Mouse (Mus musculus) erythroblast, adult 5-6 weeks (primary cell): ENCODE measurements around the gene Dxo. TPM values are rescaled to one million over a fixed set of nuclear protein-coding genes. Genes with fewer than 3 reads are reported as not detected.
A peak's percentile ranks its signal among the peaks of the same experiment; 100 is the strongest.
"Not testable (repeated sequence)": the region's sequence is repeated elsewhere in the genome, so short reads cannot be mapped to it uniquely, and the experiment has no call there.

ENCODE experiments used
- ATAC-seq: replicated peaks from 2 replicates; pipeline ENCODE4 v1.8.0; 2016; ENCODE audit warnings: moderate number of reproducible peaks, mild to moderate bottlenecking, moderate TSS enrichment, inconsistent platforms; ENCODE audit not compliant: poor library complexity, low FRiP score, severe bottlenecking
- total RNA-seq, 2 experiments: library from RNA; stranded (forward) in 1 of 2; stranded (reverse) in 1 of 2; fragments of 150-400 nt in 1 of 2; fragments of 200-764, 138-1000 nt in 1 of 2; gene quantifications; 2 replicates each; pipeline versions ENCODE4 v1.2.3 to v1.2.4; 2015 to 2017; ENCODE audit warnings: low replicate concordance in 2 of 2

The Dxo gene
- total RNA-seq, 2 experiments from 2014 or later: 3.5 to 6.9 TPM

DNA sequence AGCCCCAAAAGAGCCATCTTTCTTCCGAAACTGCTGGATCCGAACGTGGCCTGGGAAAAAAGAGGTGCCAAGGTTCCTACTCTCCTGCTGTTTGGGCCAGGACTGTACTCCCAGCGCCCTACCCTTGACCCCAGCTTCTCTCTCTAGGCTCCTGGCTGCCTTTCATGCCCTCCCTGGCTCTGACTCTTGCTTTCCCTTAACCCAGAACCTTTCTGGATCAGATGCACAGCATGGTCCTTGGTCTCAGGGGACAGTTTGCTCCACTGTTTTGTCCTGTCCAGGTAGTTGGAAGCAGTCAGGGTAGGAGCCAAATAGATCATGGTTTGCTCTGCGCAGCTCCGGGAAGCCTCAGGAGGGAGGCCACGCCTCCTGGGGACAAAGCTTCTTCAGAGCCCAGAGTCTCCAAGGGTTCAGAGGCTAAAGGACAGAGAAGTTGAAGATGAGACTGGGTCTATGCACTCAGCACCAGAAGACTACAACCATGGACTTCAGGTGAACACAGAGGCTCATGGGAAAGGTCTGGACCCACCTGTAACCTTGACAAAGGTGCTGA is 21.9 kb upstream of the Dxo start:
- no peak for ATAC-seq

DNA sequence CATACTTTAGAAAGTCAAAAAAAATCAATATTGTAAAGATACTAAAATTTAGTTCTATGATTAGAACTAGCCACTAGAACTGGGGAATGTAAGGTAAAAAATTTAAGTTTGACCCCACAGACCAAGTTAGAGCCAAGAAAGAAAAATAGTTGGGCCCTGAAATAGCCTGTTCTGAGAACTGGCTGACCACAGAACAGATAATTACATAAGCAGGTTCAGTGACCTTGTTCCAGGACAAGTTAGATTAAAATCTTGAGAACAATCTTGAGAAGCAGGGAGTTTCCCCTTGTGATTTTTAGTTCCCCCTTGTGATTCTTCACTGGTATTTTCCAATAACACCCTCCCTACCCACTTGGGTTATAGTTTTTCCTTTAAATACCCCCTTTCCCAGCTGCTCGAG is 6.0 kb upstream of the Dxo start:
- ATAC-seq: not testable (repeated sequence)

DNA sequence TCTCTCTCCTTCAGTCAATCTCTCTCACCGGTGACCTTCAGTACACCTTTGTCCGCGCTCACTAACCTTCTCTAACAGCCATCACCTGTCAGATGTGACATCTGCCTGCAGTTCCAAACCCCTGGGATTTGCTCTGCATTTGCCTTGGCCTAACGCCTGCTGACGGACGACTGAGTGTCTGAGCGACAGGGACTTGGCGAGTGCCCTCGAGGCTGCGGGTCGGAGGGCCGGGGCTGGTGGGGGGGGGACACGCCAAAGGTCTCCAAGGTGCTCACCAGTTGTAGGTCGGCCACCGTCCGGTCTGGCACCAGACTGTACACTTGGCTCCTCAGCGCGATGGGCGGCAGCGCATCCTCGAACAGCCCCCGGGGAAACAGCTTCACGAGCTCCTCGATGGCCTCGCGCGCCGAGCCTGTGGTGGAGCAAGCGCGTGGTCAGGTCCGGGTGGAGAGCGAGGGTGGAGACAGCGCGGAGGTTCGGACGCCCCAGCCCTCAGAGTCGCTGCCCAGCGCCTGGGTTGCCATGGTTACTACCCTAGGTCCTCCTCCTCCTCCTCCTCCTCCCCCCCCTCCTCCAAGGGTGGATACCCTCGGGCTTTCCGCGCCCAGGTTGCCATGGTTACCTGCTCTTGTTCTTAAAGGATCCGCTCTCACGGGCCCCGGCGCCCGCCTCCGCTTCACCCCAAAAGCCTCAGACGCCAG is 514 bp upstream of the Dxo start:
- peak; percentile 78 for ATAC-seq

DNA sequence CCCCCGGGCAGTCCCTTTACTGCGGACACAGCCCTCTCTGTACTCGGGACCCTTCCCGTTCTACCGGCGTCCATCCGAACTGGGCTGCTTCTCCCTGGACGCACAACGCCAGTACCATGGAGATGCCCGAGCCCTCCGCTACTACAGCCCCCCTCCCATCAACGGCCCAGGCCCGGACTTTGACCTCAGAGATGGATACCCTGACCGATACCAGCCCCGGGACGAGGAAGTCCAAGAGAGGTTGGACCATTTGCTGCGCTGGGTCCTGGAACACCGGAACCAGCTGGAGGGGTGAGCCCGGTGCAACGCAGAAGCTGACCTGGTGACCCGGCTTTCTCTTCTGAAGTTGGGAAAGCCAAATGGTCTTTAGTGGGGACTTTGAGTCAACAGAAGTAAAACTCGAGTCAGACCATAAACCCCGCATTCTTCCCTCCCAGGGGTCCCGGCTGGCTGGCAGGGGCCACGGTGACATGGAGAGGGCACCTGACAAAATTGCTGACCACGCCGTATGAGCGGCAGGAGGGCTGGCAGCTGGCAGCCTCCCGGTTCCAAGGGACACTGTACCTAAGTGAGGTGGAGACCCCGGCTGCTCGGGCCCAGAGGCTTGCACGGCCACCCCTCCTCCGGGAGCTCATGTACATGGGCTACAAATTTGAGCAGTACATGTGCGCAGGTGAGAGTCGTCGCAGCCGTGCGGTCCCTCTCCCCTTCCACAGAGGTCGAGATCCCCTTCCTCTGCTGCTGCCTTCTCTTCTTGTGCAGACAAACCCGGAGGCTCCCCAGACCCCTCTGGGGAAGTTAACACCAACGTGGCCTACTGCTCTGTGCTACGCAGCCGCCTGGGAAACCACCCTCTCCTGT is 875 bp downstream of the Dxo start:
- peak; percentile 8 for ATAC-seq

DNA sequence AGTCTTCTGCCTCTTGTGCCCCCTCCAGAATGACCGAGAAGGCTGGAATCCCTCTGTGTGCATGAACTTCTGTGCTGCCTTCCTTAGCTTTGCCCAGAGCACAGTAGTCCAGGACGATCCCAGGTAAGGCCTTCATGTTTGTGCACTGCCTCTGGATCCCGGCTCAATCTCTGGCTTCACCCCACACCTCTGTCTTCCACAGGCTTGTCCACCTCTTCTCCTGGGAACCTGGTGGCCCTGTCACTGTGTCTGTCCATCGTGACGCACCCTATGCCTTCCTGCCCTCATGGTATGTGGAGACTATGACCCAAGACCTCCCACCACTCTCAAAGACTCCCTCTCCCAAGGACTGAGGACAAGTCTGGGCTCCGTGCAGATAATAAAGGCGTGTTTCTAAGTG is 2.0 kb downstream of the Dxo start:
- ATAC-seq: no peak

DNA sequence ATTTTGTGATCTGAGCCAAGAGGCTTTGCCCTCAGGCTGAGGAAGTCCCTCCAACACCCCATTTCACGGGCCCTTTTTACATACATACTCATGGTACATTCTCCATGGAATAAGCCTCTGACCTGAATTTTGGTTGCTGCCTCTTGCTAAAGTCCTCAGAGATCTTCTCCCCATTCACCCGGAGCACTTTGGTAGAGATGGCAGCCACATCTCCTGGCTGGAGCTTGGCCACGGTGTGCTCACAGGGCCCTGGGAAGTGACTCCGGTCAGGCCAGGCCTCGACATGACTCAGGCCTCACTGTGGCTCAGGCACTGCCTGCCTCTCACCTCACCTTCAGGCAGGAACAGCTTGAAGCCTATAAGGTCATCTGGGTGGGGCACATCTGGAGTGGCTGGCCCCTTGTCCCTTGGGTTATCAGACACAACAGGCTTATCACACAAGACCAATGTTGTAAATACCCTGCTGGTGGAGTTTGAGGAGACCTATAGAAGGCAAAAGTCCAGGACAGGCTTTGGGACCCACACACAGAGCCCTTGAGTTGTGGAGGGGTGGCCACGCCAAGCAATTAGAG is 4.0 kb downstream of the Dxo start:
- ATAC-seq: no peak

DNA sequence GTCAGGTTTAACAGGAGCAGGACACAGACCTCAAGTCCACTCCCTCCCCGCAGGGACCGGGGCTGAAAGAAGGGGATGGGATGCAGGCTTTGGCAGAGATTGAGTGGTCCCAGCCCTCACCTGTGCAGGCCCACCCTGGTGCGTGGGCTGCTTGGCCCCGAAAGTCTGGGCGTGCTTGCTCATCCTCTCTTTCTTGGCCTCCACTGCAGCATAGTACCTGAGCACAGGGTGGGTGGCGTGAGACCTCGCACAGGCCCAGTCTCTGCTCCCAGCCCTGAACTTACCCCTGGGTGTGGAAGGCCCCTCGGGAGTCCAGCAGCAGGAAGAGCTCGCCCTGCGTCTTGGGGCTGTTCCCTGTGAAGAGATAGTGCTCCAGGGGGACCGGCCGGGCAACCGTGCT is 8.1 kb downstream of the Dxo start:
- no peak for ATAC-seq

DNA sequence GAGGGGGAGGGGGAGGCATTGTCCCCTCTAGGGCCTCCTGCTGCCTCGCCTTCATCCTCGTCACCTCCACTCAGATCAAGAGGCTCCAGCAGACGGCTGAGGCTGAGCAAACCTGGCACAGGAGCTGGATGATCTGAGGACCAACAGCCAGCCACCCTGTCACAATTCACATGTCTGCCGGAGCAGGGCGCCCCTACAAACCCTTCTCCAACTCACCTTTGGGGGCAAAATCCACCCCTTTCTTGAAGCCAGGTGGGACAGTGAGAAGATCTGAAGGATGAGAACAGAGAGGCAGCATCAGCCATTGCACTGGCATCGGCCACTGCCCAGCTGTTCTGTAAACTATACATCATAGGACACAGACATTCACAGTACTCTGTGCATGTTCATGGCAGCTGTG is 10.4 kb downstream of the Dxo start:
- no peak for ATAC-seq

DNA sequence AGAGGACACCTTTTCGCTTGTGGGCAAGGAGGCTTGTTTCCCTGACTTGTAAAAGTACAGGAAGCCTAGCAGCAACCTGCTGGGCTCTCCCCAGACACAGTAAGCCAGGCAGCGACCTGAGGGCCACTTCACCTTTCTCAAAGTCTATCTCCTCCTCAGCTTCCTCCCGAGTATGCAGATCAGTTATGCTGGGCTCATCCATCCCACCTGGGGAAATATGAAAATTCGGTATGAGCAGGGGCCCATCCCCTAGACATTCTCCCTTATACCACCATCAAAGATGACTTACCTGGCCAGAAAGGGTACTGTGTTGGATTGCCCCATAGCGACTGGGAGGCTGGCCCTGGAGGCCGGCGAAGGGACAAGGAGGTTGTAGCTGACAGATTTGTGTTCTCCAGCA is 10.8 kb downstream of the Dxo start:
- ATAC-seq: no peak

DNA sequence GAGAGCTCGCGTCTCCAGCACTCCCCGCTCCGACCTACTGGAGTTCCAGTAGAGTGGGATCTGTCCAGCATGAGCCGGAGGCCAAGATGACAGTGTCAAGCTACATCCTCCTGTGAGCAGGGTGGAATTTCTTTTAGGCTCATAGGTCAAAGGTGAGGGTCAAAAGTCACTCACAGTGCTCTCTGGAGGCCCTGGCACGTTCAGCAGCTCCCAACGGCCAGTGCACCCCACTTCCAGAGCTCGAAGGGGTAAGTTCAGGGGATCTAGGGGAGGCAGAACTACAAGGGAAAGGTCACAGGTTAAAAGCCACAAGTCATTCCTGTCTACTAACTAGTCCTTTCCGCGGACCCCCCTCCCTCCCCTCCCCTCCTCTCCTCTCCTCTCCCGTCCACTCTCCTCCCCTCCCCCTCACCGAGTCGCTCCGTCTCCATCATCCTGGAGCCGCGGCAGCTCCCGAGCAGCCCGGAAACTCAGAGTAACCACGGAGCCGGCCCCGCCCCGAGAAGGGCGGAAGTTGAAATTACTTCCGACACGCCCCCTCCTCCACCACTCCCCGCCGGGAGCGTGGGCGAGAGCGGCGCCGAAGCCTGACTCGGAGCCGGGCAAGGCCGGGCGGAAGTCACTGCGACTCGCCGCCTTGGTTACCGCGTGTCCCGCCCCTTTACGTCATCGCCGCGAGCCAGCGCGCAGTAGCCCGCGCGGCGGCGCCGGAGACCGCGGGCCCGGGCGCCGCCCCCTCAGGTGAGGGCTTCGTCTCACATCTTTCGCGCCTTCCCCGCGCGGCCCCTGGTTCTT is 13.1 kb downstream of the Dxo start, which contains the start of the genes Skiv2l and Nelfe:
Gene Skiv2l (minus strand): TSS at position 489 of the 795 bp plus-strand sequence.
Gene Nelfe (plus strand): TSS at position 670 of the 795 bp plus-strand sequence.
- ATAC-seq: peak; percentile 96

DNA sequence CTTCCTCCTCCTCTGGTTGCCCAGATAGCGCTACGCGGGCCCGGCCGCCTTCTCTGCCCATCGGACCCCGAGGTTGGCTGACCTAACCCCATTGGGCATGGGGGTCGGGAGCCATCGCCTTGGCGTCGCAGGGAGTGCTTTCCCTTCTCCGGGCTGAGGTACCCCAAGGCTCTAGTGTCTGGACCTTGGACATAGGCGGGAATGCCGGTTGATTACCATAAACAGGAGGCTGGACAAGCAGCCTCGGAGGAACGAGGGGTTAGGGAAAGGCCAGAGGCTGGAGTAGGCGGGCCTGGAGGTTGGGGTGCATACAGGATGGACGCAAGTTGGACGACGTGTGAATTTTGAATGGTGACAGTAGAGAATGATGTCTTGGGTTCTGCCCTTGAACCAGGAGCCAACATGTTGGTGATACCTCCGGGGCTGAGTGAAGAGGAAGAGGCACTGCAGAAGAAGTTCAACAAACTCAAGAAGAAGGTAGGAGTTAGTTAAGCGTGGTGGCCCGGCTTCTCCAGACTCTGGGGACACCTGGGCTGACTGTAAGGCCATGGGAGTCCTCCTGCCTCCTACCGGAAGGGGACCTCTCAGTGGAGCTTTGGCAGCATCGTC is 13.8 kb downstream of the Dxo start:
- peak; percentile 42 for ATAC-seq

DNA sequence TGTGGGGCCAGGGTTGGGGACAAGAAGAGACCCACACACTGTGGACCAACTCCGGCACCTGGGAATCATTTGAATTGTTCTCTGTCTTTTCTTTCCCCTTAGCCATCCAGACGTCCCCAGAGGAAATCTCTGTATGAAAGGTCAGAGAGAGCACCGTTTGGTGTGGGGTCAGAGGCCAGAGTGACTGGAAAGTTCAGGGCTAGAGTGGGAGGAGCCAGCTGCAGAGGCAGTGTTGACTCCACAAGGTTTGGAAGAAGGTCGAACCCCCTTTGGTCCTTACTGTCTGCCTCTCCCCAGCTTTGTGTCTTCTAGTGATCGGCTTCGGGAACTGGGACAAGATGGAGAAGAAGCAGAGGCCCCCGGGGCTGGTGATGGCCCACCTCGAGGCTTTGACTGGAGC is 16.7 kb downstream of the Dxo start:
- no peak for ATAC-seq

DNA sequence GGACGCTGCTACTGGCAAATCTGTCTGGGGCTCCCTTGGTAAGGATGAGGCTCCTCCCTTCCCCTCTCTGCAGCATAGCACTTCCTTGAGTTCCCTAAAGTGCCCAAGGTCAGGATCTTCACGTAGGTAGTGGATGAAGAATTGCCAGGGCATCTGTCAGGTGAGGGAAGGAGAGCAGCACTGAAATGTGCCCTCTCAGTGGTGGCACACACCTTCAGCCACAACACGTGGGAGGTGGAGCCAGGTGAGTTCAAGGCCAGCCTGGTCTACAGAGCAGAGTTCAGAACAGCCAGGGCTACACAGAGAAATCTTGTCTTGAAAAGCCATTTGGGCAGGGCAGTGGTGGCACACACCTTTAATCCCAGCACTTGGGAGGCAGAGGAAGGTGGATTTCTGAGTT is 17.9 kb downstream of the Dxo start:
- no peak for ATAC-seq

DNA sequence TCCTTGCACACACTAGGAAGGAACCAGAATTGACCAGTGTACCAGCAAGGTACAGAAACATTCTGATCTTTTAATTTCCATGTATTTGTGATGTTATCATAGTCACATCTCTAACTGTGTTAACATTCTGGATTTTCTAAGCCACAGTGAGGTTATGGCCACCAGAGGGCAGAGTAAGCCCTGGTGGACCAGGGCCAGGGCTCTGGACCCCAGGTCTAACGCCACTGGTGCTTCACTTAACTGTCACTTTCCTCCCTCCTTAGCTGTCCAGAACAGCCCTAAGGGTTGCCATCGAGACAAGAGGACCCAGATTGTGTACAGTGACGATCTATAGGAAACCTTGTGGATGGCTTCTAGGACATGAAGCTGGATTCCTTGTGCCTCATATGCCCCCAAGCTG is 19.0 kb downstream of the Dxo start:
- ATAC-seq: no peak

DNA sequence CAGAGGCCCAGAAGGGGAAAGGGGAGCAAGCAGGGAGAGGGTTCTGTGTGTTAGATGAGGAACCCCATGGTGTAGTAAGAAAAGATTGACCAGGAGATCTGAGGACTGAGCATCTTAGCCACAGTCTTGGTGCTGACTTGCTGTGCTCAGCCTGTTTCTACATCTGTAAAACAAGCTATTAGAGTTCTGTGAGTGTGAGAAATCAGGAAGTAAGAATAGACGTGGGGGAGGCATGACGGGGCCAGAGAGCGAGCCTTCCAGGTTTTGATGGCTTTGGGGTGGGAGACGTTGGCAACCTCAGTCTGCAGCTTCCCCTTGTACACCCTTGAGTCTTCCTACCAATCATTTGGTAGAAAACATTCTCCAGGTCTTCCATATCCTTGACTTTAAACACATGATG is 21.9 kb downstream of the Dxo start:
- no peak for ATAC-seq

DNA sequence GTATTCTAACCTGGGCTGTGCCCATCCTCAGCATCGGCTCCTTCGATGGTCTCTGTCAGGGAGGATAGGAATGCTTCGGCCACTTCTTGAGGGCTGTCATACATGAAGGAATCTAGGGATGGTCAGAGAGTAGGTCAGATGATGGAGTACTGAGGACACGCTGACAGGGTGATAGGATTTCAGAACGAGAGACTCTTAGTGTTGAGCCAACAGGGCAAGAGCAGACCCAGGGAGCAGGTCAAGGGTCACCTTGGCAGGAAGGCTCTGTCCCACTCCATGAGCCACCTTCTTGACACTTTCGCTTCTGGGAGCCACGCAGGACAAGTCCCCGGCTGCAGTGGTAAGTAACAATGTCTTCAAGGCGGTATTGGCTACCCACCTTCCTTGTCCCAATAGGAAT is 23.7 kb downstream of the Dxo start:
- ATAC-seq: no peak

DNA sequence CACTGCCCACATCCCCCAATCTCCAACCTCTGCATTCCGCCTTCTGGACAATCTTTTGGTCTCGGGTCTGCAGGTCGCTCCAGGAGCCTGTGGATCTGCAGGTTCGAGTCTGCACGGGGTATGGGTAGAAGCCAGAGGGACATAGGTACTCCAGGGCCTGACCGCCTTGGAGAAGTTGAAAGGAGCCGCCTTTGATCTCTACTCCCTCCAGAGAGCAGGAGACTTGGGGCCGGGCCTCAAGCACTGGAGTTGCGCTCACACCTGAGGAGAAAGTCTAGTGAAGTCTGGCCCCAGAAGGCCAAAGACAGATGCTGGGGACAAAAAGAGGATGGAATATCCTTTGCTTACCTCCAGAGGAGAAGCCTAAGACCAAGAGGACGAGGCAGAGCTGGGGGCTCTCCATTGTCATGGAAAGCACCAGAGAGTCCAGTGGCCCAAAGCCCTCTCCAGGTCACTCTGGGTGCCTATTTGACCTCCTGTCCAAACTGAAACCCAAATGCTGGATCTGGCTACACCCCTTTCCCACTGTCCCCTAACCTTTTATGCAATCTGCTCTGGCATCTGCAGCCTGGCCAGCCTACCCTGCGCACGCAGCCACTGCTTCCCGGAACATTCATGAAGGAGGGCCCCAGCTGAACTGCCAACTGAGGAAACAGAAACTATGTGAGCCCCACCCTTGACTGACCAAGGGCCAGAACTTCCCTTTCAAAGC is 25.0 kb downstream of the Dxo start:
- no peak for ATAC-seq

DNA sequence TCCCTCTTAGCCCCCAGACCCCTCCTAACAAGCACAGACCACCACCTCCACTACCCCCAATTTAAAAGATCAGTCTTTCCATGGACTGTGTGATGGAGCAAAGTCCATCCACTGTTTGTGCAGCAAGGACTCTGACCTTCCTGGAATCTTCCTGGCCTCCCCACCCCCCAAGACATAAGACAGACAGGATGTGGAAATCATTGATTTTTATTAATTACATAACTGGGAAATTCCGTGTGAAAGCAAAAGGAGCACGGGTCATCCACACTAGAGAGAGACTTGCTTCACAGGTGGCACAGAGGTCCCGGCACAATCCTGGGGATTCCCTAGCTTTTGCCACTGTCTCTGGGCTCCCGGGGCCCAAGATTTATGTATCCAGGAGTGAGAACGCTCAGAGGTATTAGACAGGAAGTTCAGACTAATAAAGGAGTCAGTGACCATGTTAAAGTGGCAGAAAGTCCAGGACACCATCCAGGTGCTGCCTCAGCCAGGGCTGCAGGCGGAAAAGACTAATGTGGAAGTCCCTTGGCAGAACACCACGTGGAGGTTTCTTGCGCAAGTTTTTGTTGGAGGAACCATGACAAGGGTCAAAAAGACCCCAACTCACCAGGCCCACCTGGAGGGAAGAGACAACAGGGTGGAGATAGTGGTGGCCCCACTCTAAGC is 25.7 kb downstream of the Dxo start, which contains the start of gene Cfb:
Gene Cfb (minus strand): TSS at position 103 of the 666 bp plus-strand sequence.
- no peak for ATAC-seq
